Mouse (Mus musculus) megakaryocyte, embryonic 14.5 days (primary cell): ENCODE data around the gene Igf1r.

ENCODE experiments used
- FLI1 ChIP-seq: IDR thresholded peaks from 2 replicates; pipeline ENCODE4 v1.6.1; 2012; ENCODE audit warnings: low read length, inconsistent platforms, mixed read lengths
- GATA1 ChIP-seq: IDR thresholded peaks from 3 replicates; pipeline ENCODE4 v1.6.1; 2012; ENCODE audit warnings: mixed read lengths, low read length, inconsistent platforms, borderline replicate concordance

DNA sequence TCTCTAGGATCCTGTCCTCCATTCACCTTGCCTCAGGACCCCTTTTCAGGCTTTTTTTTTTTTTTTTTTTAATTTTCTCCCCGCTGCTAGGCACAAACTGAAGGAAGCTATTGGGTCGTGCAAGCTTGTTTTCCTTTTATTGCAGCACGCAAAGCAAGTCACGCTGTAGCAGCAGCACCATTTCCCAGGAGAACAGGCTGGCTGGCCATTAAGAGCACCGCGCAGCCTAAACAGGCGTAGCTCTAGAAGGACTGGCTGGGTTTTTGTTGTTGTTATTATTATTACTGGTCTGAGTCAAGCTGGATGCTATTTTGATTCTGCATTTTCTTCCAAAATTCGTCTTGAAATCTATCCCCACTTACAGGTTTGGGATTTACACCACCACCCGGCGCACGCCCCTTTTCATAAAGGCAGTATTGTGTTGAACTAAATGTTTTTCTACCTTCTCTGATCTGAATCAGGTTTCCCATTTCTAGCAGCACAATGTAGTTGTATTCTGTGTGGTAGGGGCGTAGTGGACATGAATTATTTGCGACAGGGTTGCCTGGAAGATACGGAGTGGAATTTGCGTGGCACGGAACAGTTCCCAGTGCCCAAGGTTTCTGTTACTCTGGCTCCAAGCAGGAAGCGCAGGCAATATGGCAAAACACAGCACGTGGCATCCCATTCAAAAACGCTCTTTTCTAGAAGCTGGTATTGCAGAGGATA is 177.1 kb downstream of the Igf1r start:
- TF ChIP-seq GATA1 (no peak), FLI1 (no peak)
